Mouse (Mus musculus): ENCODE data around the gene Nfam1.

Nfam1 gene

DNA sequence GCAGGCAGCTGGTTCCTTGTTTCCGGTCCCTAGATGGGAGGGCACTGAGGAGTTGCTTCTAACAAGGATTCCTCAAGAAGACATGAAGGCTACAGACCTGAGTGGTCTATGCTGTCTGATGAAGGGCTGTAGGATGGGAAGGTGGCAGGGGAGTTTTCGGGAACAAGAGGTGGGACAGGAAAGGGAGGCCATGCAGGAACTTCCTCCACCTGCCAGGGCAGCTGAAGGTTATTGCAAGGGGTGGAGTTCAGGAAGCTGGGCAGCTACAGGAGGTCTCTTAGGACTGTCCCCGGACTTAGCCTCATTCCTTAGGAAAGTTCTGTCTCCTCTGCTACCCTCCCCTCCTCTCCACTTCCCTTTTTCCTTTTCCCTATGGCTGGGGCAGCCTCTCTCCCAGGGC lies 5.7 kb upstream of the Nfam1 start:
- DNase-seq (ENCODE audit: extremely low spot score, low spot score), result no peak

DNA sequence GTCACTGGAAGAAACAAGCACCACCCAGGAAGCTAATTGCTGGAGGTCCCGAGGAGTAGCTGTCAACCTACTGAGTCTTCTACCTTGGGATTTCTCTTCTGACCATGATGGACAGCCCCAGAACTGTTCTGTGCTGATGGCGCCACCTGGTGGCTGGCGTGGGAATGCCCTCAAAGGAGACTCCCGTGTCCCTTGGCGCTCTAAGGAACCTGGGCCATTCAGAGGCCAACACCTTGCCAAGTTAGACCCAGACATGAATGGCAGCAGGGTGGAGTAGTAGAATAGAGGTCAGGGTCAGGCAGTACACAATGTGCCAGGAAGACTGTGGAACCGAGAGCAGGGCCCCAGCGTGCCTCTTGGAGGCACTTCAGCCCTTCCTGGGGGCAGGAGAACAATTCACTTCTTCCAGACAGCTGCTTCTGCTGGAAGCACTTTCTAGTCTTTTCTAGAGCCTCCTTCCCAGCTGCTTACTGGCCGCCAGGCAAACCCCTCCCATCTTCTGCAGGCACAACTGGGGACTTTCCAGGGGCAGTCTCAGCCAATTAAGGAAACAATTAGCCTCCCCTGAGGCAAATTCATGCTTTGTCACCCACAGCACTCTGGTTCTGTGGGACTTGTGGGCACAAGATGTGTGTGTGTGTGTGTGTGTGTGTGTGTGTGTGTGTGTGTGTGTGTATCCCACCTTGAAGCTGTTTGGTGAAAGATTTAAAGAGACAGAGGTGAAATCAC lies 4.8 kb upstream of the Nfam1 start:
- DNase-seq (ENCODE audit: extremely low spot score, low spot score), result peak; percentile 91

DNA sequence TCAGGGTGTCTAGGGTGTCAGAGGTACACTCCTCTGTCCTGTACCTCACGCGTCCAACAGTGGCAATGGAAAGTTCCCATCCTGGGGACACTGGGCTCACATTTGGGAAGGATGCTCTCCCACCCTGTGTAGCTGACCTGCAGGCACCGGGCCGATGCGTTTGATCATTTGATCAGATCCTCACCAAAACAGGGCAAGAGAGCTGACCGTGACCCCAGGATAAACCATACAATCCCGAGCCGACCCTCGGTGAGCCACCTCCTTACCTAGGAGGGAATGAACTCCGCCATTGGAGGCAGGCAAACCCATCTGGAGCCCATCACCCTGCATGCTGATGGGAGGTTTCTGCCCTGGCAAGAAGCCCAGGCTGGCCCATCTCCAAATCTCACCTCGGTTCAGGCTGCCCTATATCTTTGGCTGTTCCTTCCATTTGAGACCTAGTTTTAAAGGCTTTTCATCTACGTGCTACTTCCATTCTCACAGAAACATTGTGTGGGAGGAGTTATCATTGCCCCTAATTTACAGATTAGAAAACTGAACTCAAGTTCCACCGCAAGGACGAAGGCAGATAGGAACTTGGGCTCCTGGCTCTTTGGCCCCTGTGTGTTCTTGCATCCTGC lies 3.9 kb upstream of the Nfam1 start:
- no peak for DNase-seq (ENCODE audit: extremely low spot score, low spot score)

DNA sequence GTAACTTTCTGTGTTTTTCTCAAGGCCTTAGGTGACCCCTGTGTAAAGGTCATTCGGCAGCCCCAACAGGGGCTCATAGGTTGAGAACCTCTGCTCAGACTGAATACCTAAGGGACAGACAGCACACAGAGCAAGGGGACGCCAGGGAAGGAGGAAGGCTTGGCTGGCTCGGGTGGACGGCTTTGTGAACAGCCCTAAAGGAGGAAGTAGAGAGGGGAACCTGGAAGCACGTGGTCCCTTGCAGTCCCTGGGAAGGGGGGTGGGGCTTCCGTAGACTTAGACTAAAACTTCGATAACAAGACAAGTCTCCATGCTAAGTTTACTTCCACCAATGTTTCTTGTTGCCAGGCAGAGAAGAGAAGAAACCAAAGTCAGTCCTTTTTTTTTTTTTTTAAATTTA lies 3.0 kb upstream of the Nfam1 start:
- DNase-seq (ENCODE audit: extremely low spot score, low spot score), result no peak

DNA sequence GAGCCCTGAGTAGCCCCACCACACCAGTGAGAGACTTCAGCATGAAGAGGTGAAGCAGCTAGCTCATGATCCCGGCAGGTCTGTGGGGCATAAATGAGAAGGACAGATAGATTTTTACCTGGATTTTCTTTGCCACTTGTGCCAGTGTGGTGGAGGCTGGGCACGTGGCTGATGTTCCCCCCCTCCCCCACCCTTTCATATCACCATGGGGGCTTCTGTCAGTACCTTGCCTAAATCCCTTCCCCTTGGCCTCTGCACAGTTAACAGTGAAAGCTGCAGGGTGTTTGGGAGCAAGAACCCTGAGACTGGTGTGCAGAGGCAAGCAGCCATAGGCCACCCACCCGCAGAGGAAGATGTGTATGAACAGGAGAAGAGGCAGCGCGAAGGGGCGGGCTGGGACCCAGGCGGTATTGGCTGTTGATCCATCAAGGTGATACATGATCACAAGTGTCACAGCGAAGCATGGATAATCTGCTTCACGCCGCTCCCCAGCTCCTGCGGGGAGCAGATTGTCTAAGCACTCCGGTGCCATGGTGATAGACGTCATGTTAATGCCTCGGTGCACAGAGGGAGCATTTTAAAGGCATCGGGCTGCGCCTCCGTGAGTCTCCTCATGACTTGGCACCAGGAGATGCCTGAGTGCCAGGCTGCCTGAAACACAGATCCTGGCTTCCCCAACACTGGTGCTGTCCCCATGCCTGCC lies 1.3 kb upstream of the Nfam1 start:
- DNase-seq (ENCODE audit: extremely low spot score, low spot score), result peak; percentile 42

DNA sequence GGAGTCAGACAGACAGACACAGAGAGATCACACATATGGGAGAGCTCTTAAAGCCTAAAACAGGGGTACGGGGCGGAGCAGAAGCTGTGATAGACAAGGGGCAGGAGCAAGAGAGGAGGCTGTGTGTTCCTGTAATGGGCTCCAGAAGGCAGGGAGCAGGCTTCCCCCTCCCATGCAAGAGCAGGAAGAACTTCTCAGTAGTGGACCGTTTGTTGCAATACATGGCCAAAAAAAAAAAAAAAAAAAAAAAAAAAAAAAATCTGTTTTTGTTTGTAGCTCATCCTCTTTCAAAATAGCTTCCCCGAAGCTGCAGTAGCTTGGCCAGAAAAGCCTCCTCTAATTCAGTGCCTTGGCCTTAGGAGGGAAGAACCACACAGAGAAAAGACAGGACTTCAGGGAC lies 2.2 kb downstream of the Nfam1 start:
- no peak for DNase-seq (ENCODE audit: extremely low spot score, low spot score)

DNA sequence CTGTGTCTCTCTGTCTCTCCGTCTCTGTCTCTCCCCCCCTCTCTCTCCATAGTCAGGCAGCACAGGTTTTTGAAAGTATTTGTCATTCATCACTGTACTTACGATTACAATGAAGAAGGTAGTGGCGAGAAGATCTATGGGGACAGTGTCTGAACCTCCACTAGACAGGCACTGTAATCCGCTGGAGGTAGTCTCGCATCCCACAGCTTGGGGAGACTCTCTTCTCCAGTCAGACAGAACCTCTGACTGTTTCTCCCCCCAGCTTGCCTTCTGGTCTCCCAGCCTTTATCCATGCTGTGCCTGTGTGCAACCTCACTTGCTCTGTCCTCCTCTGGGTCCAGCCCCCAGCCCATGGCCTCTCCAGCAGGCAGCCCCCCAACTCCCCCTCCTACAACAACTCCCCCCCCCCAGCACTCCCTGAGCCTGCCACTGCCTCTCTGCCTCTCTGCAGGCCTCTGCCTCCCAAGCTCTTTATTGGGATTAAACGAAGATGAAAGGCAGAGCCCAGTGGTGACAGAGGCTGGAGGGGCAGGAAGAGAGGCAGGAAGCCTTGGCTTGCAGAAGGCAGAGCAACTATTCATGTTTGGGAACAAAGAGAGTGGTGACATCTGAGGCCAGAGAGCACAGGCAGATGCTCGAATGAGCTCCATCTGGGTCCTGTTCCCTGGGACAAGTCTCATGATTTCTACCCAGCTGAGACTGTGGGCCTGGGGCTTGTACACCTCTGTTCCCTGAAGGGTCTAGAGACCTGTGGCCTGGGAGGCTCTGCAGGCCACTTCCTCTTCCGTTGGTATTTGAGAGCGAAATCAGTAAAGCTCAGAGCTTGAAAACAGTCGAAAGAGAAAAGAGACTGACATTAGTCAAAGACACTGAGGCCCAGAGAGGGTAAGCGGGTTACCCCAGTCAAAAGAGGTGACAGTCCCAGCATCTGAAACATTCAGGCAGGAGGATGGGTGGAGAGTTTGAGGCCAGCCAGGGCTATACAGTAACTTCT lies 3.1 kb downstream of the Nfam1 start:
- peak; percentile 45 for DNase-seq (ENCODE audit: extremely low spot score, low spot score)

DNA sequence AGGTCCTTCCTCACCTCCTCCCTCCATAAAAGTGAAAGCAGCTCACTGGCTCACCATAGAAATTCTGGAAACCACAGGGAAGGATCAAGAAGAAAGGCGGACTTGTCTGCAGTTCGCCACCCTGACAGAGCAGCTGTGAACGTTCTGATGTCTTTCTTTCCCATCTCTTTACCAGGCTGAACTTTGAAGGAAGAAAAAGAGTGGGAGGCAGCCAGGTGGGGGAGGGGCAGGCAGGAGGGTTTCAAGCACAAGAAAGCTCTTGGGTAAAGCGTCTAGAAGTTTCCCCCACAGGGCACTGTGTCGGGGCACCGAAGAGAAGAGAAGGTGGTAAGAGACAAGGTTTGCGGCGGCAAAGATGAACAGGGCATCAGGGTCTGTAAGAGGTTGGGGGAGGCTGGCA lies 7.0 kb downstream of the Nfam1 start:
- DNase-seq (ENCODE audit: extremely low spot score, low spot score), result peak; percentile 27

DNA sequence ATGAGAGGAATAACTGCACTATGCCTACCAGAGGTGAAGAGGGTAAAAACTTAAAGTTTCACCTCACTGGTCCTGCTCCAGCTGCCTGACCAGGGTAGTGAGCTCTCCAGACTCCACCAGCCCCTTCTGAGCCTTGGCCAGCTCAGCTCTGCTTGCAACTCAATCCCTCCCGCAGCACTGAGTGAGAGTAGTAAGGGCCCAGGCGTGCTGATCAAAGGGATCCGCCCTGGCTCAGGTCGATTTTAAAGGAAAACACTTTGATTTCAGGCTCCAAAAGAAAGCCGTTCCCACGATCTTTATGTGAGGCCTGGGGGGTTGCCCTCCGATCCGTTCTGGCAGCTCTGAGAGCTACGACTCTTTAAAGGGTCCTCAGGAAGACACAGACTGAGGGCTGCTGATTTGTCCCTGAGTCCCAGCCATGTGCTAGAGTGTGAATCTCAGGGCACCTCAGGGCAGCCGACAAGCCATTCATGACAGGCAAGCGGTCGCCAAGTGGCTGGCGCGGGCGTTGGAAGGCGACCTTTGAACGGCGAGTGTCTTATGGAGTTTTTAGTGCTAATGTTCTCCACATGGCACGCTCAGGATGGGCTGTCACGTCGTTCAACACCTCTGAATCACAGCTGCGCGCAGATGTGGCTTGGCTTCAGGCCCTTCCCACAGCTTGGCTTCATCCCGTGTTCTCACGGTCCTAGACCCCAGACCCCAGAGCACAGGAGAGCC lies 7.9 kb downstream of the Nfam1 start:
- peak; percentile 65 for DNase-seq (ENCODE audit: extremely low spot score, low spot score)

DNA sequence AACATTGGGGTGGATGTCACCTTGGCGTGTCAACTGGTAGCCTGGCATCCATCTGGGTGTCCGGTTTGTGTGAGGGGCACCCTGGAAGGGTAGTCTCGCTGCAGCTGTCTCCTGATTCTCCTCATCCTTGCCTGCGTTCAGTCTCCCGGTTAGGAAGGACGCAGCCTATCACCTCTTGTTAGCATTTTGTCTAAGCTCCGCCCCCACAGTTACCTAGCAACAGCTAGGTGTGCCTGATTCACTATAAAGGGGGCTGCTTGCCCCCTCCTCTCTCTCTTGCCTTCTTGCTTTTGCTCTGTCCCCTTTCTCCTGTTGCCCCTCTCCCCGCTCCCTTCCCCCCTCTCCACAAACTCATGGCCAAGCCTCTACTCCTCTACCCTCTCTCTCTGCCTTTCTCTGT lies 10.2 kb downstream of the Nfam1 start:
- no peak for DNase-seq (ENCODE audit: extremely low spot score, low spot score)

DNA sequence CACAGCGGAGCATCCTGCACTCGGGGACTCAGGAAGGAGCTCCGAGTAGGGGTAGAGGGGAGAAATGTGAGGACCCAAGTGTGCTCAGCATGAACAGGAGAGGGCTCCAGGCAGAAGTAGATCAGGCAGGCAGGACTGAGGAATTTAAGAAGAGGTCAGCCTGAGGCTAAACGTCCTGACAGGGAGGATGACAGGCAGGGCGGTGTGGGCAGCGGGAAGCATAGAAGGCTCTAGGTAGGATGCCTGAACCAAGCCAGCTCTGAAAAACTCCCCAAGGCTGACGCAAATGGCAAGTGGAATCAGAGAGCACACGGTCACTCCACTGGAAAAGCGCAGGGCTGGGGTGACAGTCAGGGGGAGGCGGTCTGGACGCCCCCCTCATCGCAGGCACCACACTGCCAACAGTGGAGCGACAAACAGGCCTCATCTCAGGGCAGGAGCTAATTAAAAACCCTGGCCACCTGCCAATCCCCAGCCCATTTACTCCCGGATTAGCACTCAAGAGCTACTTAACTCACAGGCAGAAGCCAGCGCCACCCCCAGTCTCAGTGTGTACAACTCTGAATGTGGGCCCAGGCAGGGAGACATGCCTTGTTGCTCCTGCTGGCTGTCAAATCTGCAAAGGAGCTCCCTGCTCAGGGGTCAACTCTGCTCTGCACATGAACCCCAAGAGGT lies 22.0 kb downstream of the Nfam1 start:
- peak; percentile 25 for DNase-seq (ENCODE audit: extremely low spot score, low spot score)

DNA sequence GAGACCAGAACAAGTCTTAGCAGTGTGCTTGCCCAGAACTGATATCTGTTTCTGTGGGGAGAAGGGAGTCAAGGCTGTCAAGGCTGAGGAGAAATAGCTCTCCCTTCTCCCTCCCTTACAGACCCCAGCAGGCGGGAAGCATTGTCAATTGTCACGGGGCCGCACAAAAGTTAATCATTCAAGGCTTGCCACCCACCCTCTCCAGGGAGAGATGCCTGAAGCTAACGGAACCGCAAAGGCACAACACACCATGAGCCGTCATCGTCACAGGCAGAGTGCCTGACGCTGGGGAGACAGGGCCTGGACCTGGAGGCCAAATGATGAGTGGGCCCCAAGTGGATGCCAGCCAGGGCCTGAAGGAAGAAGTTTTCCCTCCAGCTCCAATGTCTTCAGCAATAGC lies 22.7 kb downstream of the Nfam1 start:
- peak; percentile 30 for DNase-seq (ENCODE audit: extremely low spot score, low spot score)

DNA sequence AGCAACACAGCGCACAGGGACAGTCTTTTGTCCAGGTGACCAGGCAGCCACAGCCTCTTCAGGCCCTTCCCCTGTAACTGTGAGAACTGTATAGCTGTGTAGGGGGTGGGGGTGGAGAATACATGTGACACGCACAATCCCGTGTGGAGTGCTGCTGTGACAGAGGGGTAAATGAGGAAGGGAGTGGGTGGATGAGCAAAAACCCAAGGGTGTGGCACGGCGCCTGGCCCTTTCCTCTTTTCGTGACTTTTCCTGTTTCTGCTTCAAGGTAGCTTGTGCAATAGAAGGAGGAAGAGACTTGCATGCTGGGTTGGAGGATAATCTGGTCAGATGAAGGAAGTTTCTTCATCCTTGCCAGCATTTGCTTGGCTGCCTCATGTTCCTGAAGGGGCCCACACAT lies 23.6 kb downstream of the Nfam1 start:
- no peak for DNase-seq (ENCODE audit: extremely low spot score, low spot score)

DNA sequence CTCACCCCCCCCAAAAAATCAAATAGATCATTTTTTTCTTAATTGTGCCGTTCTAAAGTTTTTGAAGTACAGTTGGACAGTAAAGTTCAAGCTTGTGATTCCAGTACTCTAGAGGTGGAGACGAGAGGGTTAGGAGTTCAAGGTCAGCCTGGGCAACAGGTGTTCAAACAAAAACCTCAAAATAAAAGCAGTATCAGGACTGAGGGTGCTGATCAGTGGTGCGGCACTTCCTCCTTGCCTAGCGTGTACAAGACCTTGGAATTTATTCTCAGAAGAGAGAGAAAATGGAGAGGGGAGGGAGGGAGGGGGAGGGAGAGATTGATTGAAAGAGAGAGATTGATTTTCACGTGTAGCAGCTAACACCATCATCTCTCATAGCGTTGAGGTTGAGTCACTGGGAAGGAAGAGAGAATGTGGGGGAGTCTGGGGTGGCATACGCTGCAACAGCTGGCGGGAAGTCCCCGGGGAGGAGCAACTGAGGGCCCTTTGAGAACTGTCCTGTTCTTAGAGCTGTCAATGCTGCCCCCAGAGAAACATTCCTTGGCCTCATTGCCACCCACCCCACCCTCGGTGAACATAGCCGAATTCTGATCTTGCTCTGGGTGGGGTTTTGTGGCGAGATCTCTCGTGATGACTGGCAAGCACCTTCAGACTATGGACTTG lies 24.2 kb downstream of the Nfam1 start:
- no peak for DNase-seq (ENCODE audit: extremely low spot score, low spot score)

DNA sequence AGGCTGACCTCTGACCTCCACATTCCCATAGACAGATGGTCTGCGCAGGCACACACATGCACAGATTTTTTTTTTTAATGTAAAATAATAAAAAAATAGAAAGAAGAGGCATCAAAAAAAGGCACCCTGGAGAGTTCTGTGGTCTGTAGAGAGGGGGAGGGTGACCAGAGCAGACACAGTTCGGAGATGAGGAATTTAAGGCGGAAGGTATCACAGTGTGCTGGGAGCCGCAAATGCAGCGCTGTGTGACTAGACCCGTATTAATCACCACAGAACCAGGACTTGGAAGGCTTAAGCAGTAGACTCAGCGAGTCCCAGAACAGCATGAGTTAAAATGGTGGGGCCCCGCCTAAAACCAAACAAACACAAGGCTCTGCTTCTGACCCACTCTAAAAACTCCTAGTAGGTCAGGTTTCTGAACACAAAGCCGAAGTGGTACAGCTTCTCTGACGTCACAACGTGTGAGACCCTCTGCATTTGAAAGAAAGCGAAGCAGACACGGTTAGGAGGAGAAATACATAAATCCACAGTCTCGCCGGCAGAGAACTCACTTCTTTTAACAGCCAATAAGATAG lies 25.7 kb downstream of the Nfam1 start:
- no peak for DNase-seq (ENCODE audit: extremely low spot score, low spot score)

DNA sequence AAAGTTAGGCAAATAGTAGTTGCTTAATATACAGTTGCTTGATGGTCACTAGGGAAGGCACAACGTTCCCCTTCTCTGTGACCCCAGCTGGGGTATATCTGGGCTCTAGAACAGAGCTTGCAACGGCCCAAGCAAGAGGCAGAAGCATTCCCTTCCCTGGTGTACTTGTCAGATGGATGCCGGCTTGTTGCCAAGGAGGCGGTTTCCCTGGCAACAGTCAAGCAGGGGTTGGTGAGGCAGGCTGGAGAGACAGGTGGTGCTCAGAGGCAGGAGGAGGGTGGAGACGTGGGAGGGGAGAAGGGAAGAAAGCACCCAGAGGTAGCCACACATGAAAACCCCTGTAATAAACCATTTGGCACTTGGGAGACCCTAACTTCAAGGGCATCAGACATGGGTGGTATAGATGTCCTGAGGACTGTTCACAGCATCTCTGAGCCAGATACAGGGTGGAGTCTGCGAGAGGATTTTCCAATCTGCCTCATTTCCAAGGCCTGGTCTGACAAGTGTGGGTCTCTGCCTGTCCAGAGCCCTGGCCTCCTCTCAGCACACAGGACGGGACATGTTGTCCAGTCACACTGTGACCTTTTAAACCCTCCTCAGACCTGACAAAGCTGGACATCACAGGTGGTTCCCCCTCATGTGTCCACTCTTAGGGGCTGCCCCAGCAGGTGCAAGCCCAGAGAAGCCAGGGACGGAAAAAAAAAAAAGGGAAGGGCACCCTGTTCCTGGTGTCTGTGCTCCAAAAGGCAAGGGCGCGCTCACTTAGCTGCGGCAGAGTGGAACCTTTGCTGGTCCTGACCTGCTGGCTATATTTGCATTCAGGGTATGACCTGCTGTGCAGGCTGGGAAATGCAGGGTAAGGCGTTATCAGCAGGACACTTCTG lies 30.2 kb downstream of the Nfam1 start:
- DNase-seq (ENCODE audit: extremely low spot score, low spot score), result peak; percentile 51

DNA sequence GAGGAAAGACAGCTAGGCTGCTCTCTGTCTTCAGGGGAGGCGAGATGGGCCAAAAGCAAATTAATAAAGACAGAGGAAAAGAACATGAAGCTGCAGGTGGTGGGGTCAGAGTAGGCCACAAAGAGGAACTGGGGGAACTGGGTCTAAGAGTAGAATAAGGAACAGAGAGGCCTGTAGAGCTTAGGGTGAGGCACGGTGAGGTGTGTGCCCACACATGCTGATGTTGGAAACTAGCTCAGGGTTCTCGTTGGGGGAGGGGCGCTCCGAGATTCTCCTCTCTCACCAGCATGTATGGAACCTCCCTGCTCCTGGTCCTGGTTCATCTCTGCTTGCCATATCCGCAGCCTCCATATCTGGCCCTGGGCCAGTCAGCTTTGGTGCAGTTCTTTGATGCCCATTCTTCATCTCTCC lies 34.3 kb downstream of the Nfam1 start:
- no peak for DNase-seq (ENCODE audit: extremely low spot score, low spot score)

DNA sequence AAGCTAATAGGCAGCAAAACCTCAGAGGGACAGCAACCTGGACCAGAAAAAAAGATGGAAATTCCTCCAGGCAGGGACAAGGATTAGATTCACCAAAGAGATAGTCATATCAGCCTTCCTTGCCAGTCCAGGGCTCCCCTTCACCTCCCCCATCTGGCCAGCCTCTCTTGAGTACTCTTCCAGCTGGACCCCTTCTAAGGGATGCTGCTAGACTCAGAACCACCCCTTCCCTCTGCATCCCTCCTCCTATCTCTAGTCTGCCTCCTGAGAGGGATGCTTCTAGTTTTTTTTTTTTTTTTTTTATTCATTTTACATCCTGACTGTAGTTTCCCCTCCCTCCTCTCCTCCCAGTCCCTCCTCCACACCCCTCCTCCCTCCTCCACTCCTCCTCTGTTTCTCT lies 36.7 kb downstream of the Nfam1 start:
- no peak for DNase-seq (ENCODE audit: extremely low spot score, low spot score)

All from neural tube, embryonic 10.5 days (tissue).